Mouse (Mus musculus) c-Kit-positive CD71-negative TER-119-negative erythroid progenitor cells, embryonic 14.5 days (primary cell): ENCODE data around the gene Tuba3b.

ENCODE experiments used
- DNase-seq: peaks from one replicate; pipeline ENCODE4 v3.0.0-alpha.2; 2013; ENCODE audit warnings: low read depth

Tuba3b gene

DNA sequence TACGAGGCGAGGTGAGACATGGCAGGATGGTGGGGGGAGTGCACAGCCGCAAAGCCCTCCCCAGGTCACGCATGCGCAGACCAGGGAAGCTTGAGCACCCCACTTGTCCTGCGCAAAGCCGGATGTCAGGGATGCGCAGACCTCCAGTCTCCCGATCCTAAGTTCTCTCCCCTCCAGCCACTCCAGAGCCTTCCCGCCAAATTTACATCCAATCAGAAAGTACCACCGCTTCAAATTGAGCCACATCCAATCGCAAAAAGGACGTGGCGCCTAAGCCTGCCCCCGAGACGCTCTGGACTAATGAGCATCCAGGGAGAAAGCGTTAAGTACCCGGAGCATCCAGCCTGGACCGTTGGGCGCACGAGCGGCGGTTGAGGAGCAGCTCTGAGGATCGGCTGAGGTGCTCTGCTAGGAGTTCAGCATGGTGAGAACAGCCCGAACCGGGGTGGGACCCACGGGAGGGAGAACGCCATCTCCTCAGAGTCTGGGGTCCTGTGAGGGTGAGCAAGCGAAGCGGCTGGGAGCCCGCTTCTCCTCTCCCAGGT is at the start of gene Tuba3b:
Gene Tuba3b, plus strand, starts transcription at position 92 of the 545 bp plus-strand sequence.
- no peak for DNase-seq

DNA sequence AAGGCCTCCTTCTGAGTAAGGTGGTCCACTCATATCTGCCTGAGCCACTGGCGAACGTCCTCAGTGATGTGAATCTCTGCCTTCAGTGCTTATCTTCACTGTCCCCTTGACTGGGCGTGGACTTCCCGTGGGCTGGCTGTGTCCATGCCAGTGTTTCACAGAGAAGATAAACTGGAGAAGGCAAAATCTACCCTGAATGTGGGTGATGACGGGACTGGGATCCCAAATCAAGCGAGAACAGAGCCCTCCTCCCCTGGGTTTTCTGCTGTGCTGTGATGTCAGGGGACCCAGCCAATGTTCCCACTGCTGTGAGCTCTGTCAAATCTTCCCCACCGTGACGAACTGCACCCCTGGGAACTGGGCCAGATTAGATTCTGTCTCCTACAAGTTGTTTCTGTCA is 48.3 kb upstream of the Tuba3b start:
- no peak for DNase-seq

DNA sequence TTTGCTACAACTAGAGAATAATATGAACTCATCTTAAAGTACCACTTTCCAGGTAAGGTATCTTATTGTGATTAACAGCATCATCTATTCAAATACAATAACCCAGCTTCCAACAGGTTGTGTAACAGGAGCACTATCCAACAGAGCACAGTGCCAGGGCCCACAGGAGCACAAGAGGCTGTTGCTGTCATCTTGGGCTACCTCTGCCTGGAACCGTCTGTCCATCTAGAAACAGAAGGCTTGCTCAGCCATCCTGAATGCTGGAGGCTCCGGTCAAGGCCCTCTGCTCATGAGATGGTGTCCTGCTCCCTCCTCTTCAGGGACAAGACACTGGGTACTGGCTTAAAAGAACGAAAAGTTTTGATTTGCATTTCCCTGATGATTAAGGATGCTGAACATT is 47.7 kb upstream of the Tuba3b start:
- no peak for DNase-seq

DNA sequence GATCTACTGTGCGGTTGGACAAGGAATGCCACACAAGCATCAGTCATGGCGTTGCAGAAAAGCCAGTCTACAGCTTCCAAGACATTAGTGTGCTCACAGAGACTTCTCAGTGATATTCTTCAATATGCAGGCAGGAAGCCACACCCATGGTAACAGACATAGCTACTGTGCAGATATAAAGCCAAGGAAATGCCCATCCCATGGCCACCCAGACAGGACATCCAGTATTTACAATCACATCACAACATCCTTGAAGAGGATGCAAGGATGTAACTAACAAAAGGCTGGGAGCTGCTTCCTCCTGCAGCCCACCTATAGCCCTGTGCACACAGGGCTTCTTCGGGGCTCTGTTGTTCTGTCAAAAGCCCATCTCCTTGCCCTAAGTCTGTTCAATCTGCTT is 46.9 kb upstream of the Tuba3b start:
- DNase-seq, result no peak

DNA sequence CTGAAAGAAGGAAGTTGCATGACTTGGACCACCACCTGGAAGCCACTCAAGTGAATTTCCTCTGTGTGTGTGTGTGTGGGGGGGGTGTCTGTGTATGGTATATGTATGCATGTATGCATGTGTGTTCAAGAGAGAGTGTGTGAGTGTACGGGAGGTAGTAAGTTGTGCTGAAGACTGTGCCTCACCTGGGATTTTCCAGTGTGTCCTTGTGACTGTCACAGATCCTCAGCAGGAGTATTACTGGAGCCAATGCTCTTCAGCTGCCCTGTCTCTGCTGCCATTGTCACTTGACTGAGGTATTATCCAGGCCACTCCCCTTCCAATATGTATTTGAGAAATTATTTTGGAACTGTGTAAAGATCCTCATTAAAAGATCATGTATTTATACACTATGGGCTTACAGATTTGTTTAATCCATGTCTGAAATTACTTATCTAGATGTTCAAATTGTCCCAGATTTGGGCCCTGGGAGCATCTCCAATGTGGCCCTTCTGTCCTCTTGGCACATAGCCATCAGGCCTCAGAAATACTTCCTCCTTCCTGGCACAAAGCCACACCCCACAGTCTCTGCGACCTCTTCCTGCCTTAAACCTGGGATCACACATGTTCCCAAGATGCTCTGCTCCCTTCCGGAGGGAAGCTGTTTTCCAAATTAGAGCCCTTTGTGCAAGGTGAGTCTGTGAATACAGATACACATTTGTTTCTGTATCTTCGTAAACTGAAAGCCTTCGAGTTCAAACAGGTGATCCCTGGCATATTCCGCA is 42.1 kb upstream of the Tuba3b start:
- DNase-seq, result no peak

DNA sequence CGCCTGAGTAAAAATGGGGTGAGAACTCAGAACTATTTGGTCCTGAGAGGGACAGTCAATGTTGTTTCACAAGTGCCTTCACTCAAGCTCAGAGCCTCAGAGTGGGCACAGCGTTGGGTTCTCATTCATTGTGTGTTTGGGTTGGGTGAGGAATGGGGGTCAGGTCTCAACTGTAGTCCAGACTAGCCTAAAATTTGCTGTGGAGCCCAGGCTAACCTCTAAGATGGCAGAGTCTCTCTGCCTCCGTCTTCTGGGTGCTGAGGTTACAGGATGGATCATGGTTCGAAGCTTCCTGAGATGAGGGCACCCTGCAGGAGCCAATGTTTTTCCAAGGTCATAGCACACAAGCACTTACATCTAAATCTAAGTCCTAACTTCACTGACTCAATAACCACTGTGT is 38.8 kb upstream of the Tuba3b start:
- DNase-seq, result no peak

DNA sequence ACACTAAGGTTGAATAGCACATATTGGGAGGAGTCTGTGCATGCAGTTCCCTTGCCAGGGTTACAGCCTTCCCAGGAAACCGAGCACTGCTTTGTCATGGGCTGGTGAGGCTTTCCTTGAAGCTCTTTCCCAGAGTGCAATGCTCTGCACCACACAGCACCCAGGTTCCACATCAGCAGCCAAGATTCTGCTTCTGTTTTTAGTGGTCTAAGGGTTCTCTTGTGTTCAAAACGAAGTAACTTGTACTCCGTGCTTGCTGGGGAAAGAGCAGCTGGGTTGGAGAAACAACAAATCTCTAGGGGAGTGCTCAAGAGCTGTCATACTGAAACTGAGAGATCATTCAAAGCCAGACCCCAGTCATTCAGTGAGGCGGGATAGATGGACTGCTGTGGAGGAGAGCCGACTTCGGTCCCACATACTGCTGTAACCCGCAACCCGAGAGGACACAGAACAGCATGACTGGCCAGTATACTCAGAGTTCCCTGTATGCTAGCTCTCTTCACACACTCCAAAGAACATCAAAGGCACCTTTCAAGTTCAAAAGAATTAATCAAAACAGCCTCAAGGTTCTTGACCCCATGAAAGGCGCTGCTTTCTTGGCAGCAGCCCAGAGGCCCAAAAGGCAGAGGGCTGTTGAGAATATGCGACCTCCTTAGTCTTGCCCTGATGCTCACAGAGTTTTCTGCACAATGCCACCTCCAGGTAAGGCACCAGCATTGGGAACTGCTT is 36.9 kb upstream of the Tuba3b start:
- DNase-seq, result no peak

DNA sequence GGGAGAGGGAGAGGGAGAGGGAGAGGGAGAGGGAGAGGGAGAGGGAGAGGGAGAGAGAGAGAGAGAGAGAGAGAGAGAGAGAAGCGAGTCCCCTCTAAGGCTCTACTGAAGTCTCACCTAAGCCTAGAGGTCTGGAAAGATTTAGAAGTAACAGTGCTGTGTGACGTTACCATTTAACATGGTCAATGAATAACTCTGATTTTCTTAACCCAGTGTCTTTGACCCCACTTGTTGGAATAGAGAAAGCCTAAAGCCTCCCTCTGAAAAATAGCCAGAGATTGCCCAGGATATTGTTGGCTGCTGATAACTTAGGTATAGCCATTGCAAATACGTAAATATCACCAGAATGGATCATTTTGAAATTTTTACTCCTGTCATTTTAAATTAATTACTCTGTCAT is 35.8 kb upstream of the Tuba3b start:
- no peak for DNase-seq

DNA sequence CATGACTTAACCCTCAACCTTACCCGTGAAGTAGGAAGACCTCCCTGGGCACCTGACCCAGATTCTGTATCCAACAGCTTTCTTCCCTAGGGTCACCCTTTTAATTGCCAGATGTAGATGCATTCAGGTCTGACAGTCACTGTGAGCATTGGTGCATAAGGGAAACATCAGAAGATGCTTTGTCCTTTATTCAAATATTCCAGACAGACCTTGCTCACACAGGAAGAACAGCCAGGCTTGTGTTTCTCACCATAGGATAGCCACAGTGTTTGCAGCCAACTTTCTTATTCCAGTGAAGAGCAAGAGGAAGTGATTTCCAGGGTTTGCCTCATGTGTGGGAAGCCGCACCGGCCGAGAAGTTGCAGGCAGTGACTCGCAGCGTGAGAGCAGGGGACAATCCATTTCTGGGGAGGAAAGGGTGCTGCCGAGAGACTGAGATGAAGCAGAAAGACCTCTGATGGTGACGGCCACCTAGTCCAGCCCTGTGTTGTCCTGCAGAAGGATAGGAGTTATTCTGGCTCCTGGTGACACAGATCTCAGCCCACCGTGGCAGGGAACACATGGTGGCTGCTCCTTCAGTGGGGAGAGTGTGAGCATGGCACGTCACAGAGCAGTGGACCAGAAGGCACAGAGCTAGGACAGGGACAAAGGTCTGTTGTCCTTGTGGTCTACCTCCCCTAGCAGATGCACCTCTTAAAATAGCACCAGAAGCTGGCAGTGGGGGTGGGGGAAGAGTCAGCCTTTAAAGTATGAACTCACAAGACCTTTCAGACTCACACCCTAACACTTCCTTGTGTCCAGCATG is 34.0 kb upstream of the Tuba3b start:
- DNase-seq, result no peak

DNA sequence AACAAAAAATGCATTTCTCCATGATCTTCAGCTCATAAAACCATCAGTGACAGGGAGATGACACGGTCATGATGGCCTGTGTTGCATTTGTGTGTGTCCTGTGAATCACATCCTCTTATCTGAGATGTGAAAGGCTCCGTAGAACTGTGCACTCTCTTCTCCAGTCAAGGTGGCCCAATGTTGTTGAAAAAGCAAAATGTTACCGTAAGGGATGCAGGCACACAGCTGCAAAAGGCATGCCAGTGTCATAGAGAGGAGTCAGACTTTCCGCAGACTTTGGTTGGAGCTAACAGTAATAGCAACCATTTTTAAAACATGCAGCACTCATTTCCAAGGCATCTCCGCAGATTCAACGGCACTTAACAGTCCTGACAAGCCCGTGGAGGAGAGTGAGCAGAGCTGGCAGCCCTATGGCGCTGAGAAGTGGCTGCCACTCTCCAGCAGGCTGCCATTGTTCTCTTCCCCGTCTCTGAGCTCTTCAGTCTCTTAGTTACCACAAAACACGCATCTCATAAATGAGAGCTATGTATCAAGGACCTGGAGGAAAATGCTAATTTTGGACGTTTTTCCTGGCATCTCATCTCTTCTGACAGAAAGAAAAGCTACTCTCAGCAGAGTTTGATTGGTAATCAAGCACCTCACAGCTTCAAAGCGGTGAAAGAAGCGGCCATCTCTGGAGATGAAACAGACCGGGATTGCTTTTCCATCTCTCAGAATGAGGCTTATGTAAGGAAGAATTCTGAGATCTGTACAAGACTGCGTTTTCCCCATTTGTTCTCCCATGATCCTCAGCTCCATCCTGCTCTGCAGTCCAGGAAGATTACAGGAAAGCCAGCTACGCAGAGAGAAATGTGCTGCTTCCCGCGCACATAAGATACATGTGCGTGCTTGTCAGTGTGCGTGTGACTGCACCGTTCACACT is 30.2 kb upstream of the Tuba3b start:
- no peak for DNase-seq

DNA sequence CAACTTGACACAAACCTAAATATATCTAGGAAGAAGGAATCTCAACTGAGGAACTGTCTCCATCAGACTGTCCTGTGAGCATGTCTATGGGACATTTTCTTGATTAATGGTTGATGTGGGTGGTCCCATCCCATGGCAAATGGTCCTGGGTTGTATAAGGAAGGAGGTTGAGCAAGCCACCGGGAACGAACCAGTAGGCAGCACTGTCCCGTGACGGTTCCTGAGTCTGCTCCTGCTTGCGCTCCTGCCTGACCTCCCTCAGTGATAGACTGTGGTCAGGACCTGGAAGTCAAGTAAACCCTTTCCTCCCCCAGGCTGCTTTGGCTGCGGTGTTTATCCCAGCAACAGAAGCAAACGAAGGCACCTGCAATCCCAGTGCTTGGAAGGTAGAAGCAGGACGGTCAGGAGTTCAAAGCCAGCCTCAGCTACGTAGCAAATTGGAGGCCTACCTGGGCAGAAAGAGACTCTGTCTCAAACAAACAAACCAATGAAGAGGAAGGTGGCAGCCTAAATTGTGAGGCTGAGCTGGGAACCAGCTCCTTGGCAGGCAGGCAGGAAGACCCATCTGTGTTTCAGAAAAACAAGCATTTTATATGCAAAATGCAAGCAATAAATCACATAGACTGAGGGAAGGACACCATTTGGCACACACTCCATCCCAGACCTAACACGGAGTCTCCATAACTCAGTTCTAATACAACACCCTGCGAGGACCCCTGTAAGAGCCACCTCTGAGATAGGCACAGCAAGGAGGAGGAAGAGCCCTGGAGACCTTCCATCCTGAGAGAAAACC is 24.9 kb upstream of the Tuba3b start:
- no peak for DNase-seq

DNA sequence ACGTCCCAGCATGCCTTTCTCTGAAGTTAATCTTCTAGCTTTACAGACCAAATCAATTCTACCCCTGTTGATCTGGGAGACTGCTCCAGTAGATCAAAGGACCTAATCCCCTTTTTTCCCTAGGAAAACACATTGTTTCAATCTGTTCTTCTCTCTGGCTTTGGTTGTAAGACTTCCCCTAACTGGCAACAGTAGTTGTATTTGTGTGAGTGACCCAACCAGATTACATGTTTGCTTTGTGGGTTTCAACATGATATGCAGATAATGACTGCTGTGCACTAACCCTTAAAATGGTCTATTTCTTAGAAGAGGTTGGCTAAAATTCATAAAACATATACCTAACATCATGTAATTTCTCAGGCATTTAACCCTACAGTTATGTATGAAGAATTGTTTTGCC is 24.0 kb upstream of the Tuba3b start:
- no peak for DNase-seq

DNA sequence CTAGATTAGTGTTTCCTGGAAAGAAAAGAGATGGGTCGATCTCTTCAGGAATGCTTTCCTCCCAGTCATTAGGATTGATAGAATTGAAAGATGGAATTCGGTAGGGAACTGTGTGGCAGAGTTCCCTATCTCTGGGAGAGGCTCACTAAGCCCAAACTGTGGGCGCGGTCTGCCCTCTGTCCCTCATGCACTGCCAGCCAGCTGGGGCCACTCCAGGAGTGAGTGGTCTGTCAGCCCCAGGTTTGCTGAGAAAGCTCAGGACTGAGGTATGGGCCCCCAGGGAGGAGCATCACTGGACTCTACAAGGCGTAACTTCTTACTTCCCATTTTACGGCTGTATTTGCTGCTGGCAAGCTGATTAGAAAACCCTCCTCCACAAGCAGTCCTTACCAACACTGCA is 23.5 kb upstream of the Tuba3b start:
- DNase-seq, result no peak

DNA sequence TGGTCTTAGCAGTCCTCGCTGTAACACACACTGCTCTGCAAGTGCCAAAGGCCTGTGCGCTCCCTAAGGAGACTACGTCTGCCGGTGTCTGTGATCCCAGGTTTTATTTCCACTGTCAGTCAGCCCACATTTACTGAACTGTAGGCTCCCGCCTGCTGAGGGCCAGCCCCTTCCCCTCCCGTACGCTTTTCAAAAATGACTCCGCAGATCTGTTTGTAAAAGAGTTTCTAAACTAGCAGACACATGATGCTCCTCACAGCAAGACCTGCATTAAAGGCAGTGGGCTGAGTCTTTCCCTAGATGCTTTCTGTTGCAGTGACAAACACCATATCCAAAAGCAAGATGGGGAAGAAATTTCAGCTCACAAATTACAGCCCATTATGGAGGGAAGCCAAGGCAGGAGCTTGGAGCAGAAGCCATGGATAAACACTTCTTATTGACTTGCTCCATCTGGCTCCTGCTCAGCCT is 23.0 kb upstream of the Tuba3b start:
- DNase-seq, result no peak

DNA sequence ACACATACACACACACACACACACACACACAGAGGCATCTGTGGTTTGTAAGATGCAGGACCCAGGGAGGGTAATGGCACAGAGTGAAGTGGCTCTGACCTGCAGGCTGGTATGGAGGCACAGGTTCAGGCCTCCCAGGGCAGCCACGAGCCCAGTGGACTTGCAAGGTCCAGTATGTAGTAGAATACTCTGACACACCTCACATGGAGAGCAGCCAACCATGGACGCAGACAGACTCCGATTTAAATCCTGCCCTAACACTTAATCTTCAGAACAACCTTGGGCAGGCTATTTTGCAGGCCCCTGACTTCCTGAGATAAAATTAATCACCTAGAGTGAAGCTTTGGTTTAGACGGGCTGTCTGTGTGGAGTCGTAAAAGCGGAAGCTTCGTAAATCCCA is 21.6 kb upstream of the Tuba3b start:
- no peak for DNase-seq

DNA sequence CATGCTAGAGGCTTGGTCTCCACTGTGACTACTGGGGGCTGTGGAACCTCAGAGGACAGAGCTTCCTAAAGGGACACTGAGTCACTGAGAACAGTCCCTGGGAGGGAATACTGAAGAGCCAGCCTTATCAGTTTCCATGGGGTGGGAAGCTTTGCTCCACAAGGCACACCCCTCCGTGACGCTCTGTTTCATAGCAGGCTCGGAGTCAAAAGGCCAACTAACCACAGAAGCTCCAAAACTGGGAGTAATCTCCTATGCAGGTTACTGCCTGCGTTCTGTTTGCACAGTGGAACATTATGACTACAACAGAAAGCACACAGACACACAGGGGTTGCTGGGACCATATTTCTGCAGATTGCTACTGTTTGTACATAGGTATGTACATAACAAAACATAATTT is 19.7 kb upstream of the Tuba3b start:
- DNase-seq, result no peak

DNA sequence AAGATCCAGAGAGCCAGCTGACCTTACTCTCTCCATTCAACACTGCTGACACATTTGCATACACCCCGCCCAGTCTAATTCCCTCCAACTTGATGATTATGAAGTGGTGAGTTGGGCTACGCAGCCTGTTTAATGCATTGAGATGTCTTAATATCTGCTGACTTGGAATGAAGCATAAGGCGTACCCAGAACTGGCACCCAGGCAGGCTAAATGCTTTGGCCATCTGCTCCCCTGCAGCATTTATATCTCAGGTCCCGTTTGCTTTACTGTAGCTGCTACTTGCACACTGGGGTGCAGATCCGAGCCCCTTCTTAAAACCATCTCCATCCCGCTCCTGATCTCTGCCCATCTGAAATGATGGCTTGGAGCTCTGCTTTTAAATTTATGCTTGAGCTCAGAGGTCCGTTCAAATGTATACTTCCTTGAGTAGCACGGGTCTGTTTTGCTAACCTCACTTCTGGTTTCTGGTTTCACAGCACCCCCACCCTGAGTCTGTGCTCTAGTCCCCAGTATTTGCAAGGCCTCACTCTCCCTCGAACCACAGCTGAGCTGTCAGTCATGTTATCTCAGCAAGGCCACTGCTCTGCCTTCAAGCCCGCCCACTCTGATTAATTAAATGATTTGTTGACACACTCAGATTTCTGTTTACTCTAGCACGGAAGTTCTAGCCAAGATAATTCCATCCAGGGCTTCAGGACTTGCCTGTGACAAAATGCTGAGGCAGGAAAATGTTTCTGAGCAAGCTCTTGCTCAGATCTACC is 16.6 kb upstream of the Tuba3b start:
- DNase-seq, result no peak

DNA sequence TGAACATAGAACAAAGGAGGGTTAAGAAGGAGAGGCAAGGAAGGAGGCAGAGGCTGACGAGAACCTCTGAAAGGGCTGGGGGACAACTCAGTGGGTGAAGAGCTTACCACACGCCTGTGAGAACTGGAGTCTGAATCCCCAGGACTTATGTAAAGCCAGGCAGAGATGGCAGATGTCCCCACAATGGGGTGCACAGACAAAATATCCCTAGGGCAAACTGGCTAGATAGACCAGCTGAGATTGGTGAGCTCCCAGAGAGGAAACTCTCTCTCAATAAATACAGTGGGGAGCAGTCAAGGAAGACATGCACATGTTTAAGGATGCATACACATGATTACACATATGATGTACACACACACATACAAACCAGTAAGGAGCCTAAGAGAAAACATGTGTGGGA is 11.4 kb upstream of the Tuba3b start:
- DNase-seq, result no peak

DNA sequence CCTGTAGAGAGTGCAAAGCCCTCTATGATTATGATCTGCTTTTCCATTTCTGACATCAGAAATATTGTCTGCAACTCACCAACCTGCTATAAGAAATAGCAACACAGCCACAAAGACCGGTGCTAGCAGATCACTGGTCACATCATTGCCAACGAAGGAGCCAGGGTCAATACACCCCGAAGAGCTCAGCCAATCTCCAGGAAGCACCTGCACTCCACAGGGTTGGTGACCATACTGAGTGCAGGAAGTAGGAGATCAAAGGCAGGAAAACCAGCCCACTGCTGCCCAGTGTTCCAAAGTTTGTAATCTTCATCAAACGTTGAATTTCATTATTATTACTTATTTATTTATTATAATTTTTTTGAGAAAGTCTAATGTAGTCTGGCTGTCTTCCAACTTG is 10.9 kb upstream of the Tuba3b start:
- no peak for DNase-seq

DNA sequence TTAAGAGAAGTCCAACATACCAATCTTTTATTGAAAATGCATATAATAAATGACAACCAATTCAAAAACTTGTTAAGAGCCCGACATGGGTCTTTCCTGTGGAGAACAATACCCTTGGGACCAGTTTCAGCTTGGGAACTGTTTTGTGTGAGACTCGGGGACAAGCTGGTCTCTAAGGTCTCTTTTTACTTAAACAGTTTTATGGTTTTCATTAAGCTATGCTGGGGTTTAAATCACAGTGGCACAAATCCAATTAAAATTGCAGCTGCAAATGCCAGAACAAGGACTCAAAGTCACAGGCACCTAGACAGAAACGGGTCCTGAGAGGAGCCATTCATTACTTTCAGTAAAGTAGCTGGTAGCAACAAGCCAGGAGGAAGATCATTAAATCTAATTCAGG is 10.4 kb upstream of the Tuba3b start:
- no peak for DNase-seq
